Mouse (Mus musculus): ENCODE measurements around the gene Stk39. TPM values are rescaled to one million over a fixed set of nuclear protein-coding genes. Genes with fewer than 3 reads are reported as not detected.

The Stk39 gene
- polyA plus RNA-seq, 1 experiment from 2014 or later = 51.3 TPM

GRCm38 (mm10) chr2:68432834-68433233 is 39.2 kb downstream of the Stk39 start:
- Histone ChIP-seq H3K27ac (no peak overlapping the region), H3K4me3 (replicated peaks; ENCODE audit: low read length) (no peak overlapping the region), H3K36me3 (replicated peaks; ENCODE audit: control insufficient read depth, insufficient read depth) (no peaks in the 10 kb centered on the region), H3K27me3 (ENCODE audit: control insufficient read depth, insufficient read depth, low read length) (no peaks in the 10 kb centered on the region), H3K4me2 (replicated peaks) (no peak overlapping the region), H3K9ac (no peak overlapping the region), H3K4me1 (replicated peaks; ENCODE audit: control insufficient read depth, insufficient read depth, low read length) (peaks cover 29% of the 10 kb centered on the region), H3K9me3 (ENCODE audit: control insufficient read depth, low read length) (no peaks in the 10 kb centered on the region)
- WGBS = 66% methylated on average over 4 of the region's 4 CpGs
- ATAC-seq (ENCODE audit: low FRiP score) (no peak), DNase-seq (ENCODE audit: low spot score) (no peak)

GRCm38 (mm10) chr2:68431024-68431962 is 40.8 kb downstream of the Stk39 start:
- DNase-seq (ENCODE audit: low spot score) (no peak), ATAC-seq (ENCODE audit: low FRiP score) (no peak)
- WGBS = 90% methylated on average over 14 of the region's 14 CpGs
- no peaks in the 10 kb centered on the region for H3K36me3 ChIP-seq (replicated peaks; ENCODE audit: control insufficient read depth, insufficient read depth)
- peaks cover 26% of the 10 kb centered on the region for H3K4me1 ChIP-seq (replicated peaks; ENCODE audit: control insufficient read depth, insufficient read depth, low read length)
- no peak overlapping the region for H3K4me3 ChIP-seq (replicated peaks; ENCODE audit: low read length)
- H3K4me2 ChIP-seq (replicated peaks) = no peak overlapping the region
- no peaks in the 10 kb centered on the region for H3K27me3 ChIP-seq (ENCODE audit: control insufficient read depth, insufficient read depth, low read length)
- H3K9me3 ChIP-seq (ENCODE audit: control insufficient read depth, low read length) = no peaks in the 10 kb centered on the region
- no peak overlapping the region for H3K9ac ChIP-seq
- no peak overlapping the region for H3K27ac ChIP-seq

GRCm38 (mm10) chr2:68430493-68430892 is 41.6 kb downstream of the Stk39 start:
- Histone ChIP-seq H3K4me2 (replicated peaks) (no peak overlapping the region), H3K9me3 (ENCODE audit: control insufficient read depth, low read length) (no peaks in the 10 kb centered on the region), H3K4me3 (replicated peaks; ENCODE audit: low read length) (no peak overlapping the region), H3K27ac (no peak overlapping the region), H3K36me3 (replicated peaks; ENCODE audit: control insufficient read depth, insufficient read depth) (no peaks in the 10 kb centered on the region), H3K27me3 (ENCODE audit: control insufficient read depth, insufficient read depth, low read length) (no peaks in the 10 kb centered on the region), H3K4me1 (replicated peaks; ENCODE audit: control insufficient read depth, insufficient read depth, low read length) (peaks cover 19% of the 10 kb centered on the region), H3K9ac (no peak overlapping the region)
- ATAC-seq (ENCODE audit: low FRiP score) = no peak
- 85% methylated on average over 5 of the region's 5 CpGs for WGBS
- no peak for DNase-seq (ENCODE audit: low spot score)

GRCm38 (mm10) chr2:68429436-68429835 is 42.6 kb downstream of the Stk39 start:
- Histone ChIP-seq H3K4me2 (replicated peaks) (no peak overlapping the region), H3K36me3 (replicated peaks; ENCODE audit: control insufficient read depth, insufficient read depth) (no peaks in the 10 kb centered on the region), H3K27ac (no peak overlapping the region), H3K27me3 (ENCODE audit: control insufficient read depth, insufficient read depth, low read length) (no peaks in the 10 kb centered on the region), H3K4me1 (replicated peaks; ENCODE audit: control insufficient read depth, insufficient read depth, low read length) (peaks cover 9% of the 10 kb centered on the region; the same call in 1 of the 2 replicates), H3K4me3 (replicated peaks; ENCODE audit: low read length) (no peak overlapping the region), H3K9ac (no peak overlapping the region), H3K9me3 (ENCODE audit: control insufficient read depth, low read length) (no peaks in the 10 kb centered on the region)
- DNase-seq (ENCODE audit: low spot score) (no peak), ATAC-seq (ENCODE audit: low FRiP score) (no peak)
- WGBS = 88% methylated on average over 4 of the region's 4 CpGs

- ATAC-seq (ENCODE audit: low FRiP score) = no peak
- H3K9me3 ChIP-seq (ENCODE audit: control insufficient read depth, low read length) = no peaks in the 10 kb centered on the region
- no peak overlapping the region for H3K4me3 ChIP-seq (replicated peaks; ENCODE audit: low read length)
- no peaks in the 10 kb centered on the region for H3K4me1 ChIP-seq (replicated peaks; ENCODE audit: control insufficient read depth, insufficient read depth, low read length)
- no peaks in the 10 kb centered on the region for H3K36me3 ChIP-seq (replicated peaks; ENCODE audit: control insufficient read depth, insufficient read depth)
- H3K4me2 ChIP-seq (replicated peaks) = no peak overlapping the region
- WGBS = 64% methylated on average over 5 of the region's 5 CpGs
- H3K27ac ChIP-seq = no peak overlapping the region
- DNase-seq (ENCODE audit: low spot score) = no peak
- H3K27me3 ChIP-seq (ENCODE audit: control insufficient read depth, insufficient read depth, low read length) = no peaks in the 10 kb centered on the region
- H3K9ac ChIP-seq = no peak overlapping the region
Observed at GRCm38 (mm10) chr2:68426977-68427577, 45.0 kb downstream of the Stk39 start.

- Histone ChIP-seq H3K27ac (no peak overlapping the region), H3K9me3 (ENCODE audit: control insufficient read depth, low read length) (no peaks in the 10 kb centered on the region), H3K36me3 (replicated peaks; ENCODE audit: control insufficient read depth, insufficient read depth) (no peaks in the 10 kb centered on the region), H3K27me3 (ENCODE audit: control insufficient read depth, insufficient read depth, low read length) (no peaks in the 10 kb centered on the region), H3K9ac (no peak overlapping the region), H3K4me1 (replicated peaks; ENCODE audit: control insufficient read depth, insufficient read depth, low read length) (no peaks in the 10 kb centered on the region), H3K4me2 (replicated peaks) (no peak overlapping the region), H3K4me3 (replicated peaks; ENCODE audit: low read length) (no peak overlapping the region)
- WGBS = 98% methylated on average over 4 of the region's 4 CpGs
- no peak for DNase-seq (ENCODE audit: low spot score)
- no peak for ATAC-seq (ENCODE audit: low FRiP score)
Observed at GRCm38 (mm10) chr2:68426074-68426473, 46.0 kb downstream of the Stk39 start.

- Histone ChIP-seq H3K36me3 (replicated peaks; ENCODE audit: control insufficient read depth, insufficient read depth) (no peaks in the 10 kb centered on the region), H3K9me3 (ENCODE audit: control insufficient read depth, low read length) (no peaks in the 10 kb centered on the region), H3K27ac (no peak overlapping the region), H3K4me3 (replicated peaks; ENCODE audit: low read length) (no peak overlapping the region), H3K27me3 (ENCODE audit: control insufficient read depth, insufficient read depth, low read length) (no peaks in the 10 kb centered on the region), H3K4me1 (replicated peaks; ENCODE audit: control insufficient read depth, insufficient read depth, low read length) (no peaks in the 10 kb centered on the region), H3K4me2 (replicated peaks) (no peak overlapping the region), H3K9ac (no peak overlapping the region)
- DNase-seq (ENCODE audit: low spot score) (no peak), ATAC-seq (ENCODE audit: low FRiP score) (no peak)
- whole genome bisulfite sequencing = 77% methylated on average over 6 of the region's 6 CpGs
Observed at GRCm38 (mm10) chr2:68421002-68421401, 51.1 kb downstream of the Stk39 start.

- Histone ChIP-seq H3K9ac (no peak overlapping the region), H3K4me3 (replicated peaks; ENCODE audit: low read length) (no peak overlapping the region), H3K4me2 (replicated peaks) (no peak overlapping the region), H3K27ac (no peak overlapping the region), H3K36me3 (replicated peaks; ENCODE audit: control insufficient read depth, insufficient read depth) (no peaks in the 10 kb centered on the region), H3K27me3 (ENCODE audit: control insufficient read depth, insufficient read depth, low read length) (no peaks in the 10 kb centered on the region), H3K9me3 (ENCODE audit: control insufficient read depth, low read length) (no peaks in the 10 kb centered on the region), H3K4me1 (replicated peaks; ENCODE audit: control insufficient read depth, insufficient read depth, low read length) (no peaks in the 10 kb centered on the region)
- DNase-seq (ENCODE audit: low spot score) (no peak), ATAC-seq (ENCODE audit: low FRiP score) (no peak)
- 95% methylated on average over 6 of the region's 6 CpGs for WGBS
Observed at GRCm38 (mm10) chr2:68420223-68420622, 51.8 kb downstream of the Stk39 start.

GRCm38 (mm10) chr2:68419746-68420145 is 52.3 kb downstream of the Stk39 start:
- H3K4me1 ChIP-seq (replicated peaks; ENCODE audit: control insufficient read depth, insufficient read depth, low read length) = no peaks in the 10 kb centered on the region
- no peaks in the 10 kb centered on the region for H3K36me3 ChIP-seq (replicated peaks; ENCODE audit: control insufficient read depth, insufficient read depth)
- 88% methylated on average over 7 of the region's 7 CpGs for WGBS
- H3K9me3 ChIP-seq (ENCODE audit: control insufficient read depth, low read length) = no peaks in the 10 kb centered on the region
- H3K27ac ChIP-seq = no peak overlapping the region
- no peaks in the 10 kb centered on the region for H3K27me3 ChIP-seq (ENCODE audit: control insufficient read depth, insufficient read depth, low read length)
- no peak overlapping the region for H3K9ac ChIP-seq
- no peak for DNase-seq (ENCODE audit: low spot score)
- no peak for ATAC-seq (ENCODE audit: low FRiP score)
- no peak overlapping the region for H3K4me2 ChIP-seq (replicated peaks)
- H3K4me3 ChIP-seq (replicated peaks; ENCODE audit: low read length) = no peak overlapping the region

Data from hindbrain, embryonic 14.5 days (tissue).